Mouse (Mus musculus) cerebellum, postnatal 25 days (tissue): ENCODE data around the gene Ccr7.

ENCODE experiments used
- DNase-seq, 2 experiments: peaks; one replicate each; pipeline ENCODE4 v3.0.0; 2021; ENCODE audit warnings: mixed read lengths in 2 of 2

Ccr7 gene

DNA sequence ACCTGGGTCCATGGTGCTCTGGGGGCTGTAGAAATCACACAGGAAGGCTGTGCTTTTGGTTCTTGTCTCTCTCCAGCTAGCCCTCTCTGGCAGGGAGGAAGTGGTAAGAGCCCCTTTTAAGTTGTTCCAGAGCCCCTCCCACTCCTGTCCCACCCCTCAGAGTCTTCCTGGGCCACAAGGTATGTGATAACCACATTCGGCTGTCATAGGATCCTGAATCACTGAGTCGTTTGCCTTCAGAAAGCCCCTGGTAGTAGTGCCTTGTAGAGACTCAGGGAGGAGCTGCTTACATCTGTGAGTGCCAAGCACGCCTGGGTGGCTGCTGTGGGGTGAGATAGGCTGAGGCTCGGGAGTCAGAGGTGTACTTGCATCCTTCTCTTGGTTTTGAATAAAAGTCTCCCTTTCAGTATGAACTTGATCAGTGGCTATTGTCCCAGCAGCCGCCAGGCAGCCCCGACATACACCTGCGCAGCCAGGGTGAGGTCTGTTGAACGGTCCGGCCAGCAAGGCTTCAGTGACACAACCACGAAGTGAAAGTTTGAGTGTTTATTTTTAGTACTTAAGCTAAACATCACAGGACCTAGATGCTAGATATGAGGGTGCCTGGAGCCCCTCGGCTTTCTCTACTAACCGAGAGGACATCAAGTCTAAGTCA, at the start of gene Ccr7:
Gene Ccr7 (minus strand): TSS at position 91 of the 655 bp plus-strand sequence.
- no peak for DNase-seq

DNA sequence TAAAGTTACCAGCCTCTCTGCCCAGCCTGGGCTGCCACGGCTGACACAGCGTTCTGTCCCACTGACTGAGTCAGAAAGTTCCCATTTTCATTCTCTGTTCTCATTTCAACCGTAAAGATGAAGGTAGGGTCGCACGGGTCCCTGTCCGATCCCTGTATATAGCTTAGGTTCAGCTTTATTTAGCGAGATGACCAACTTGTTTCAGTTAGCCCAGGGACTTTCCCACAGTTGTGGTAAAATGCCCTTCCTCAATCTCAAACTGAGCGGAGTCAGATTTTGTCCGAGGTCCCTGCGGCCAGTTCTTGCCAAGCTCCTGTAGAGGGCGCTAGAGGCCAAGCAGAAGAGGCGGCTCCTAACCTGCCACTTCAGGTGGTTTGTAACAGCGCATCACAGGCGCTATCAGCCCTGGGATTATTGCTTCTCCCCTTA, 34.3 kb upstream of the Ccr7 start:
- peak; percentile 72 to 85 for DNase-seq

DNA sequence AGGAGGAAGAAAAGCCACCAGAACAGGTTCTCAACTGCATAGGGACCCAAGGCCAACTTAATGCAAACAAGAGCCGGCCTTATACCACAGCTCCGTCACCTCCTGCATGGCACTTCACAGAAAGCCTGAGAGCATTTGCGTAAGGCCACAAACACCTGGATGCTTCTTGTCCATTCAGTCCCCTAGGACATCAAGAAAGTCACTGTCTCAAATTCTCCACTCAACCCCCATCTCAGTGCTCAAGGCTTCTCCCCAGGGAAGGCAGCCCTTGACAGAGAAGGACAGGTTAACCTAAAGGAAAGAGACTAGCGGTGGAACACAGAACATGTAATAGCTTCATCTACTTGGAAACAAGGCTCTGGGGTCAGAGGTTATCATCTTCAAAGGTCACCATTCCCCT, 32.5 kb upstream of the Ccr7 start:
- DNase-seq = no peak

DNA sequence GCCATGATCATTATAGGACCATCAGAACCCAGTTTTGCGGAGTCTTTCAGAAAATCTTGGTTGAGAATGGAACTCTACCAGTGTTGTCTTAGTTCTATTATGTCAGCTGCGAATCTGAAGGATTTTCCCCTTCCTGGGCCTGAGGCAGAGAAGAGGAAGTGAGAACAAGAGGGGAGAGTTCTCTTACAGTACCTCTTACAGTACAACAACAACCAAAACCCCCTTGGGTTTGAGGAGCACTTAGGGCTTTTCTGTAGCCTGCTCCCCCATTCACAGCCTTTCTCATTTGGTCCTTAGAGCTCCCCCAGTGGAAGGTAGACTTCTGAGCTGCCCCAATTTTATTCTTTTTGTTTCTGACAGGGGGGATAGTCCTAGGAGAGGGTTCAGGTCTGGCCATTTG, 32.0 kb upstream of the Ccr7 start:
- no peak for DNase-seq

DNA sequence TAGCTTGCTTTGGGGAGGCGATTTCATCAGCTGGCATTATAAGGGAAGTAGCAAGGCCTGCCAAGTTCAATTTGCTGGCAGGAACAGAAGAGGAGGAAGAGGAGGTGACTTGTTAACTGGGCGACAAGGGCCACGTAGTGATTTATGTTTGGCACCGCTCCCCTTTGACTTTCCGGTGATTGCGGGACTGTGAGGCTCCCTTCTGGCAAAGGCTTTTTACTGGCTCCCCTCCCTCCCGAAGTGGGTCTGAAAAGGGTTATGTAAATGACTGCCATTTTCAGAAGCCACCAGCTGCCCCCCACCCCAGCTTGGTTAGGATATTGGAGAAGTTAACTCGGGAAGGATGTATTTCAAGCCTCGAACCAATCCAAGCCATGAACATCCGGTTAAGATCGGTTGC, 27.7 kb upstream of the Ccr7 start:
- DNase-seq = no peak

DNA sequence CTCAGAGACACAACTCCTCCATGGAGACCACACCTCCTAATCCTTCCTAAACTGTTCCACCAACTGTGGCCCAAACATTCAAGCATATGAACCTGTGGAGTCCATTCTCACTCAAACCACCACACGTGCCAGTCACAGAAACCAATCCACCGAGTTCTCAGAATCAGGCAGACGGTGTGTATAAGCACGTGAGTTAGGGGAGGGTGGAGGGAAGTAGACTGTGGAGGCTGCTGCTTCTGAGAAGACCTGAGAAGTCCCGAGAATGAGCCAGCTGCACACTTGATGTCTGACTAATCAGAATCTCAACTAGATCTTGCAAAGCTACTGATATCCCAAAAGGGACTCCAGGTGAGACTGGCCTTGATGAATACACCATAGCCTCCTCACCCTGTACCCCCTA, 25.2 kb upstream of the Ccr7 start:
- DNase-seq = no peak

DNA sequence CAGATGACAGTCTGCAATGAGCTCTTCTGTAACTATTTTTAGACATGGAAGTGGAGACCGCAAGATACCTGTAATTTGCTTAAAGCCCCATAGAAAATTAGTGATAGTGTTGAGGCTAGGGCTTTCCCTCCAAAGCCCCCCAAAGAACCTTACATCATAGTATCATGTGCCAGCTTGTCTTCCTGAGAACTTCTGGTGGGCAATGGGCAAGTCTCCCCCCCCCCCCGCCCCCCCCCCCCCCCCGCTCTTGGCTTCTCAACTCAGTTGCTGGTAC, 23.0 kb upstream of the Ccr7 start:
- DNase-seq = no peak

DNA sequence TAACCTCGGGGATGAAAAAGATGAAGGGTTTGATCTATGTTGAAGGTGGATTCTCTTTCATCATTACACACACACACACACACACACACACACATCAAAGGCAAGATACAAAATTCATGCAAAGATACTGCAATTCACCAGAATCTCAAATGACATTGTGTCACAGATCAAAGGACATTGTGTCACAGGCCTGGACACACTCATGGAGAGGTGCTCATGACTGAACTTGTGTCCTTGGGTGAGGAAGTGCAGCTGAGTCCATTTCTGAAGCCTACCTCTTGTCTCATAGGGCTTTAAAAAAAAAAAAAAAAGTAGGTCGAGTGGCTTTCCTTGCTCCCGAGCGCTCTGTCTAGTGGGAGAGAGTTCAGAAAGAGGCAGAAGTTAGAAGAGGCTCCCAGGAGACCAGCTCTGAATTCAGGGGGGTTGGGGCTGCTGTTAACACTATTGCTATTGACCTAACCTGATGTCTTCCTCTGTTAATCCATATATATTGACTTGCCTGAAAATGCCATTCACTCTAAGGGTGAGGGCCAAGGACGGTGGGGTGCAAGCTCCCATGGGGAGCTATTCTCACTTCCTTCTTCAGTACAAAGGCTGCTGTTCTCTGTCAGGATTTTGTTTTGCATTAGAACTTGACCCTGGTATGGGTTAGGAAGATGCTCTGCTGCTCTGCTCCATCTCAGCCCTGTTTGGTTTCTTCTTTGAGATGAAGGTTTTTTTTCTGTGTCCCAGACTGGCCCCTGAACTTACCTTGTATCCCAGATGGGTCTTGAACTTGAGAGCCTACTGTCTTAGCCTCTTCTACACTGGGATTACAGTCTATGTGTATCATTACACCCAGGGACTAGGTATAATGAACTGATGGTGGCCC, 22.4 kb upstream of the Ccr7 start:
- no peak for DNase-seq

DNA sequence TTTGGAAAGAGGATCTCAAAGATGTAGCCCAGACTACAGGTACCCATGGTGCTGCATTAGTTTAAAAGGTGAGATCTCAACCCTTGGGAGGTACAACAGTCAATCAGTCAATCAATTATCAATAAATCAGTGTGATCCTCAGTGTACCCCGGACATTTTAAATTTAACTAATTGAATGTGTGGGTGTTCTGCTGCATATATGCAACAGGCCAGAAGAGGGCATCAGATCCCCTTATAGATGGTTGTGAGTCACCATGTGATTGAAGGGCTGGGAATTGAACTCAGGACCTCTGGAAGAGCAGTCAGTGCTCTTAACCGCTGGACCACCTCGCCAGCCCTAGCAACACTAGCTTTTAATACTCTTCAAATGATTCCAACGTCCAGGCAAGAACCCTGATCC, 17.1 kb upstream of the Ccr7 start:
- DNase-seq = no peak

DNA sequence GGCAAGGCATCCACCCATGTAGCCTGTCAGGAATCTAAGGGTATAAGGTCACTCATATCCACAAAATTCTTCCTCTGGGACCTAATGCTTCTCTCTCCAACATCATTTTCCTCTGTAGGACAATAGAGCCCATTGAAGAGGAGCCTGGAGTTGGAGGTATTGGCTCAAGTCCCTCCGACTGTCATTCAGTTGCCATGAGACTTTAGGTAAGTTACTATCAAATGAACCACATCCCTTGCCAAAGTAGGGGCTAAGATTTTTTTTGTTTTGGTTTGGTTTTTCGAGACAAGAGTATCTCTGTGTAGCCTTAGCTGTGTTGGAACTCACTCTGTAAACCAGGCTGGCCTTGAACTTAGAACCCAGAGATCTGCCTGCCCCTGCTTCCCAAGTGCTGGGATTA, 16.6 kb upstream of the Ccr7 start:
- DNase-seq = no peak

DNA sequence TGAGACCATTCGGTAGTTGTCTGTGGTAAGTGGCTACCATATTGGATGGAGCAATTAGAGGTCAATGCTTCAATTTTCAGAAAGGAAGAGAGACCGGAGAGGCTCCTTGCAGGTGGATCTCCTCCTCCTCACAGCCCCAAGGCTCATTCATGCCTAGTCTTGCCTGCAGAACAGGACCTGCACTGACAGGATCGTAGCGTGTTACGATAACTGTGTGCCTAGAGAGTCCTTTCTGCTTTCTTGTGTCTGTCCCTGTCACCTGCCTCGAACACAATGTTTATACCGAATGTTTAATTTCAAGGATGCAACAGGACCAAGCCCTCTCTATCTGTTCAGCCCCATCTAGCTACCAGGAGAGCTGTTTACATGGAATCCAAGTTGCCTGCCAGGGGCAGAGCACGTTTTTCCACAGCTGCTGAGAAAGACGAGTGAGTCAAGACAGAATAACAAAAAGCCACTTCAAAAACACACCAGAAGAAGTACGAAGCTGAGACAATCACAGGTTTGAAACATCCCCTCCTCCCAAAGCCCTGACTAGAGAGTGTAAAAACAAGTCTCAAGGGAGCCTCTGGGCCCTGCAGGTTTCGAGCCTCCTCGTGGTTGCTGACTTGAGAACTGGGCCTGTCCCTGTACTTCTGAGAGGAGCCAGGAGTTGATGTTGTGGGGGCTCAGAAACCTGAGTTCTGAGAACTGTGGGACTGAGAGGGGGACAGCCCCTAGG, 15.8 kb upstream of the Ccr7 start:
- no peak for DNase-seq

DNA sequence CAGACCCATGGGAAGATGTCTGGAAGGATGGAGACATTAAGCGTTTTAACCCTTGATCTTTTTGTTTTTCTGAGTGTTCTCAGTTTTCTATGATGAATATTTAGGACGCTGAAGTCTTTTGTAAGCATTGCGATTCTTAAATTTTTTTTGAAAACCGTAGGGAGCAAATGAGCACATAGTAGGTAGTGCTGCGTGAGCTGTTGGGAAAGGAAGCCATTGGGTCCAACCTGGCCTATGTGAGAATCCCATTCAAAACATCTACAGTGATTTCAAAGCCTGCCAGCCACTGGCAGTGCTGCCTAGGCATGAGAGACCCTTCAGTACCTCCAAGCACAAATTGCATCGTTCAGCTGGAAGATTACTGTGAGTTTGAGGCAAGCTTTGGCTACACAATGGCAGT, 15.1 kb upstream of the Ccr7 start:
- DNase-seq = no peak

DNA sequence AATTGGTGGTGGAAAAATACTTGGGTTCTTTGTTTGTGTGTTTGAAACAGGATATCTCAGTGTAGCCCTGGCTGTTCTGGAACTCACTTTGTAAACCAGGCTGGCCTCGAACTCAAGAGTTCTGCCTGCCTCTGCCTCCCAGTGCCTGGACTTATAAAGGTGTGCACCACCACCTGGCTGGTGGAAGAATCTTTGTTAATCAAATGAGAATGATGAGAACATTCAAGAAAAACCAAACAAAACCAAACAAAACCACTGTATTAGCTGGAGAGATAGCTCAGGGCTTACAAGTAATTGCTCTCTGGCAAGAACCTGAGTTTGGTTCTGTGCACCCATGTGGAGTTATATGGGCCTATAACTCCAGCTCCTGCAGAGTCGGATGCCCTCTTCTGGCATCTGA, 14.6 kb upstream of the Ccr7 start:
- DNase-seq = no peak

DNA sequence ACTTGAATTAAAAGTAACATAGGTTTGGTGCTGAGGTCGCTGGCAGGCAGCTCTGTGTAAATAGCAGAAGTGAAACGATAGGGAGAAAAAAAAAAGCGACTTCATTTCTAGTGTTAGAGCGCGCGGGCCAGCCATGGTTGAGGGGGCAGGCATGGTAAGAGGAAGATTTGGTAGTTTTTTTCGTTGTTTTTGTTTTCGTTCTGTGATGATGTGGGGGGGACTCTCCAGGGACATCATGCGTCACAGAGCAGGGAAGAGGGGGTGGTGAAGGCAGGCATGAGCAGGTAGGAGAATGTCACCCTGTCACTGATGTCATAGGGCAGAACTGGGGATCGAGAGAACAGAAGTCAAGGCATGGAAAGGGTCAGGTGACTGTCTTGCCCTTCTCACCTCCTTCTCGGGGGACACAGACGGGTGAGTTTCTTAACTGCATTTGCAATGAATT, 13.2 kb upstream of the Ccr7 start:
- DNase-seq = no peak

DNA sequence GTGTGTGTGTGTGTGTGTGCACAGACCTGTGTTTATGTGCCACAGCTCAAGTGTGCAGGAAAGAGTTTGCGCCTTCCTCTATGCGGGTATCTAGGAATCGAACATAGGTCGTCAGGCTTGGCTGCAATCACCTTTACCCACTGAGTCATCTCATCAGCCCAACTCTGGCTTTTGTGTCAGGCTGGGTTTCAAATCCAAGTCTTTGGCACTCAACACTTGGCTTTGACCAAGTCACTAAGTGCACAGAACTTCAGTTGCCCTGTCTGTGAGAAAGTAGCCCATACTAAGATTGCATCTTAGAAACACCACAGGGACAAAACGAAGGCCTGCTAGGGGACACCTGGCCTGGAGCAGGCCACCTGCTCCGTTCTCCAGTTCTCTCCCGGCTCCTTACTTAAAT, 12.7 kb upstream of the Ccr7 start:
- no peak for DNase-seq

DNA sequence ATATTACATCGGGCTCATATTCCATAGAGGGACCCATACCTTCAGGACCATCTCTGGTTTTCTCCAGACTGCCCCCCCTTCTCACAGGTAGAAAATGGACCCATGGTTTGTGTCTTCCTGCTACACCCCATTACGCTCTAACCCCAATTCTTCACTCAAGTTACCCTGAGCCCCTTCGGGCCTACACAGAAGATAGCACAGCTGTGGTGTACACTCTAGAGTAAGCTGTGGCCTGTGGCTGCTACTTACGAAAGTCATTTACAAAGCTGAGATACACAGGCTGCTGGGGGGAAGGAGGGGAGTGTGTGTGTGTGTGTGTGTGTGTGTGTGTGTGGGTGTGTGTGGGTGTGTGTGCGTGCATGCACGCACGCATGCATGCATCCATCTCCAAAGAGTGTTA, 11.4 kb upstream of the Ccr7 start:
- no peak for DNase-seq

DNA sequence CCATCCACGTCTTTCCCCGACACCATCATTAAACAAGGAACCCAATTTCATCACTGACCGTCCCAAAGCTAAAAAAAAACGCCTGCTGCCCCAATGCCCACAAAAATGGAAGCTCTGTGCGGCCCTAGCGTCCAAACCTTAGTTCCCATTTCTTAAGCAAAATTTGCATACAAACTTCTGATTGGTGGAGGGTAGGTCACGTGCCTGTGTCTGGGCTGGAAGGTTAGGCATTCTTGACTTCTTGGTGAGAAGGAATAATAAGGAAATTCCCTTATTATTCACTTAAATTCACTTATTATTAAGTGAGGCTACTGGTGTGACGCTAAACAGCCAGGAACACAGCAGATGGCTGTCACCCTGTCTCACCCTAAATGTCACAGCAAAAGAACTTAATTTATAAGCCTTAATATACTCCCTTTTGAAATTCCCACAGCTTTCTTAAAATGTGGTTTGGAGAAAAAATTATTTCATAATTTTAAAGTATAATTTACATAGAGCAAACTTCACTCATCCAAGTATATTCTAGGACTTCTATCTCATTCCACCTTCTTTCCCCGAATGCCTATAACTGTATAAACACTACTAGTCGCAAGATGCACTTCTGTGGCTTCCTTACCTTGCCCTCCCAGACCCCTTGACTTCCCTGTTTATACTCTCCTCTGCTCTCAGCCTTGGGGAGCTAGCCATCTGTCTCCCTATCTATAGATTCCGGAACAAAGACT, 10.3 kb upstream of the Ccr7 start:
- no peak for DNase-seq

DNA sequence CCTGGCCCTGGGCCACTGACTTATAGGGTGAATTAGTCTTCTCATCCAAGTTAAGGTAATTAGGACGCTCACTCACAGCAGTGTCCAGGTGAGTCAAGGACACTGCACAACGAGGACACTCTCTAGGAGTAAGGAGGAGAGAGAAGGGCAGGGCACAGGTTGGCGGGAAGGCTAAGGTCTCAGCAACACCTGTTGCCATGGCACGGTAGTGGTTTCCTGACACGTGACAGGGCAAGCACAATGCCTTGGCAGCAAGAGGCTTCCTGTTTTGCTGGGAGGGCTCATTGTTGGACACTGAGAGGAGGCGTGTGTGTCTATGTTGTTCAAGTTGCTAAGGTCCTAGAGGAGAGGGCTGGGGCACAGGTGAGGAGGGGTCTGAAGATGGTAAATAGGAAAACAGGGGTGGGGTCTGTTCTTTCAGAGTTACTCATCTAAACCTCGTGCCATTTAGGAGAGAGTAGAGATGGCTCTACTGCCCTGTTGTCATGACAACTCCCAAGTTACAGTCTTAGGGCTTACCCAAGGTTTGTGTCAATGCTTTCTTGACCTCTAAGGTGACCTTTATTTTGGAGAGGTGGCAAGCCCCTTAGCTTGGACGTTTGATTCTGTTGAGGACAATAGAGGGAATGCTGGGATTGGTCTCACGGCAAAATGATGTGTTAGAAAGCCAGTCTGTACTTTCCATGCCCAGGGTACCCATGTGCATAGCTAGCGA, 8.3 kb upstream of the Ccr7 start:
- no peak for DNase-seq

DNA sequence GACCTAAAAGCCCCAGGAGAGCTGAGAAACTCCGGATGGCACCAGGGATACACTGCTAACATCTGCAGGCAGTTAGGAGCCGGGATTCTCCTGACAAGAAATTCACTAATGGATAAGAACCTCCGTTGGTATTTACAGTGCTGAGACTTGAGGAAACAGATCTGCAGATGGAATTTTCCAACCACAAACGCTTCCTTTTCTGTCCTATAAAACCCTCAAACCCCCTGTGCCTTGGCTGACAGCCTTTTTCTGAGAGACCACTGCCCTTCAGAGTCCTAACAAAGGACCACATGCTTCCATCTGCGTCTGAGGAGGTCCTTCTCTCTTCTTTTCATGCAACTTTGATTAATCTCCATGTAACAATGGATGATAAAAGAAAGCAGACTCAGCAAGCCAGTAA, 6.8 kb upstream of the Ccr7 start:
- DNase-seq = no peak

DNA sequence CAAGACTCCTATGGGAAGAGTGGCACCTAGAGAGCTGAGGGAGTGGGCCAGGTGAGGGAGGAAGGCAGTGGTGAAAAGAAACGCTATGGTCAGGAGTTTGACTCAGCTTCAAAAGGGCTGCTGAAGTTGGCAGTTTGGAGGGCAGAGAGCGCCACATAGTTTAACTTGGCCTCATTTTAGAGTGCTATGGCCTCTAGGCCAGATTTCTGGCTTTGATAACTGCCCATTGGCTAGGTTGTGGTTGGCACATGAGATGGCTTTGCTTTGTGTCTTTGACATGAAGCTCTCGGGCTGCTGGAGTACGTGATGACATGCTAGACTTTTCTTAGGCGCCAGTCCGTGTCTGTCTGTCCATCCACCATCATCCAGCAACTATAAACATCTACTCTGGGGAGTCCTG, 5.4 kb upstream of the Ccr7 start:
- no peak for DNase-seq

DNA sequence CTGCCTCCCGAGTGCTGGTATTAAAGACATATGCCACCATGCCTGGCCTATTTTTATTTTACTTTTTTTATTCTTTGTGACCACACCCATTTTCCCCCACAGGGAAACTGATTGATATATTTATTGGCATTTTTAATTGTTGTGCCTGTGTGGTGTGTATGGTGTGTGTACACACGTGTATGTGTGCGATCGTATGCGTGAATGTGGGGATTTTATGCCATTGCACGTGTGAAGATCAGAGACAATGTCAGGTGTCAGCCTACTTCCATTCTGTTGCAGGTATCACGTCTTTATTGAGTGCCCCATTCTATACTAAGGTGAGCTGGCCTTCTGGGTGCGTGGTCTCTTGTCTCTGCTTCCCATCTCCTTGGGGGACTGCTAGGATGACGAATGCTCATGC, 940 bp upstream of the Ccr7 start:
- DNase-seq = no peak
